Mouse (Mus musculus) liver, postnatal 0 days (tissue): Measurements from ENCODE around the gene Tcl1b3. TPM values are rescaled to one million over a fixed set of nuclear protein-coding genes. Genes with fewer than 3 reads are reported as not detected.
"Not testable (repeated sequence)": the region's sequence is repeated elsewhere in the genome, so short reads cannot be mapped to it uniquely, and the experiment has no call there.

Source experiments
- ATAC-seq: fragments of 200-750 bp; cut with Nextera tagmentation; 2 replicates; pipeline ENCODE4 v1.8.0; 2017; ENCODE audit warnings: mild to moderate bottlenecking, moderate library complexity
- DNase-seq: peaks from one replicate; pipeline ENCODE4 v3.0.0-alpha.2; 2016
- H3K27ac ChIP-seq: fragments of 300-500 bp; sonication (generic); 2 replicates; pipeline ENCODE4 v1.5.1; 2014; ENCODE audit warnings: antibody characterized with exemption, moderate library complexity, mild to moderate bottlenecking, low read depth
- H3K27me3 ChIP-seq: fragments of 300-500 bp; sonication (generic); 2 replicates; pipeline ENCODE4 v1.6.1; 2014; ENCODE audit warnings: low read length, control low read depth, mixed read lengths; ENCODE audit not compliant: insufficient read depth
- H3K36me3 ChIP-seq: fragments of 300-500 bp; sonication (generic); replicated peaks from 2 replicates; pipeline ENCODE4 v1.6.1; 2014; ENCODE audit warnings: mild to moderate bottlenecking, control low read depth, low read length, moderate library complexity, mixed read lengths; ENCODE audit not compliant: insufficient read depth
- H3K4me1 ChIP-seq: fragments of 300-500 bp; sonication (generic); 2 replicates; pipeline ENCODE4 v1.6.1; 2014; ENCODE audit warnings: antibody characterized with exemption, mild to moderate bottlenecking, control low read depth; ENCODE audit not compliant: insufficient read depth
- H3K4me2 ChIP-seq: fragments of 300-500 bp; sonication (generic); 2 replicates; pipeline ENCODE4 v1.6.1; 2014; ENCODE audit warnings: low read depth, mild to moderate bottlenecking, low read length, moderate library complexity, mixed read lengths
- H3K4me3 ChIP-seq: fragments of 300-500 bp; sonication (generic); 2 replicates; pipeline ENCODE4 v1.5.1; 2014; ENCODE audit warnings: low read depth, low read length
- H3K9ac ChIP-seq: fragments of 300-500 bp; sonication (generic); replicated peaks from 2 replicates; pipeline ENCODE4 v1.6.1; 2014; ENCODE audit warnings: mild to moderate bottlenecking, moderate library complexity
- H3K9me3 ChIP-seq: fragments of 300-500 bp; sonication (generic); 2 replicates; pipeline ENCODE4 v1.6.1; 2016; ENCODE audit warnings: mild to moderate bottlenecking, control low read depth, low read length, mixed read lengths
- CTCF ChIP-seq: sonication (generic); IDR thresholded peaks from 2 replicates; pipeline ENCODE4 v1.5.1; 2016; ENCODE audit warnings: antibody characterized with exemption, low read depth
- EP300 ChIP-seq: IDR thresholded peaks from 2 replicates; pipeline ENCODE4 v1.6.1; 2016; ENCODE audit warnings: antibody characterized with exemption, low read depth, mild to moderate bottlenecking
- WGBS: fragments of 180-500 bp; shearing (Covaris S2); extraction: QIAGEN DNeasy Blood & Tissue Kit; methylation state at CpG from one replicate; pipeline ENCODE4 v1.1.7; 2014; ENCODE audit not compliant: insufficient replicate concordance; 5-methylcytosine and 5-hydroxymethylcytosine counted together
- polyA plus RNA-seq: library from polyadenylated mRNA; unstranded; fragments of >200 nt; fragmentation: Nextera tagmentation; extraction: Ambion mirVana; gene quantifications from 2 replicates; pipeline ENCODE4 v1.2.1, GENCODE M21; 2015

Gene Tcl1b3
- polyA plus RNA-seq: not detected in 2 replicates

- not testable (repeated sequence) for ATAC-seq, H3K36me3 ChIP-seq, H3K9me3 ChIP-seq, H3K4me3 ChIP-seq, H3K27me3 ChIP-seq, H3K27ac ChIP-seq, H3K9ac ChIP-seq, H3K4me2 ChIP-seq, H3K4me1 ChIP-seq, DNase-seq
- 83% methylated on average over 6 of the region's 6 CpGs for WGBS
These were observed at the start of gene Tcl1b3 for GRCm38 (mm10) chr12:105190743-105191142. Gene Tcl1b3, plus strand, starts transcription at chr12:105191043.

GRCm38 (mm10) chr12:105143096-105143495, 47.7 kb upstream of the Tcl1b3 start:
- H3K4me1 ChIP-seq: no peaks in the 10 kb centered on the region
- H3K27me3 ChIP-seq: no peaks in the 10 kb centered on the region
- no peak for DNase-seq
- H3K4me3 ChIP-seq: no peak overlapping the region
- H3K9me3 ChIP-seq: no peaks in the 10 kb centered on the region
- ATAC-seq: no peak
- no peak for TF ChIP-seq EP300
- TF ChIP-seq CTCF: no peak
- 83% methylated on average over 3 of the region's 3 CpGs for WGBS
- no peak overlapping the region for H3K4me2 ChIP-seq
- H3K27ac ChIP-seq: no peak overlapping the region
- H3K36me3 ChIP-seq: no peaks in the 10 kb centered on the region
- no peak overlapping the region for H3K9ac ChIP-seq

GRCm38 (mm10) chr12:105144928-105145327, 45.9 kb upstream of the Tcl1b3 start:
- H3K27me3 ChIP-seq, H3K27ac ChIP-seq, H3K9me3 ChIP-seq, H3K4me3 ChIP-seq, ATAC-seq, H3K9ac ChIP-seq, DNase-seq, H3K4me2 ChIP-seq, H3K4me1 ChIP-seq, H3K36me3 ChIP-seq: not testable (repeated sequence)
- WGBS: 0% methylated on average over 1 of the region's 1 CpGs
- 0 out of 2 replicates have a peak, but pooled peaks have one; percentile 4 for TF ChIP-seq CTCF

GRCm38 (mm10) chr12:105145714-105146113, 45.1 kb upstream of the Tcl1b3 start, which contains the start of gene Tcl1b2:
Gene Tcl1b2, plus strand, starts transcription at chr12:105146014.
- H3K4me1 ChIP-seq: no peaks in the 10 kb centered on the region
- H3K27ac ChIP-seq: no peak within 1 kb of the TSS
- no peaks in the 10 kb centered on the region for H3K36me3 ChIP-seq
- ATAC-seq: no peak
- H3K4me3 ChIP-seq: no peak within 1 kb of the TSS
- no peak within 1 kb of the TSS for H3K4me2 ChIP-seq
- TF ChIP-seq EP300 (no peak), CTCF (no peak)
- DNase-seq: no peak
- WGBS: 43% methylated on average over 3 of the region's 3 CpGs
- H3K27me3 ChIP-seq: no peaks in the 10 kb centered on the region
- H3K9me3 ChIP-seq: no peaks in the 10 kb centered on the region
- H3K9ac ChIP-seq: no peak within 1 kb of the TSS

GRCm38 (mm10) chr12:105155286-105155685, 35.6 kb upstream of the Tcl1b3 start:
- WGBS: 65% methylated on average over 4 of the region's 4 CpGs
- not testable (repeated sequence) for H3K9me3 ChIP-seq, H3K36me3 ChIP-seq

GRCm38 (mm10) chr12:105158842-105159241, 32.0 kb upstream of the Tcl1b3 start:
- no peaks in the 10 kb centered on the region for H3K9me3 ChIP-seq
- no peaks in the 10 kb centered on the region for H3K36me3 ChIP-seq
- no peaks in the 10 kb centered on the region for H3K27me3 ChIP-seq
- ATAC-seq: no peak
- WGBS: 38% methylated on average over 6 of the region's 6 CpGs
- no peak overlapping the region for H3K9ac ChIP-seq
- H3K4me2 ChIP-seq: no peak overlapping the region
- H3K4me3 ChIP-seq: no peak overlapping the region
- no peak for TF ChIP-seq EP300
- no peak for TF ChIP-seq CTCF
- no peaks in the 10 kb centered on the region for H3K4me1 ChIP-seq
- DNase-seq: no peak
- no peak overlapping the region for H3K27ac ChIP-seq

More at GRCm38 (mm10) chr12:105155286-105155685, 35.6 kb upstream of the Tcl1b3 start:
- not testable (repeated sequence) for ATAC-seq, H3K27me3 ChIP-seq, H3K4me3 ChIP-seq, H3K9ac ChIP-seq, H3K27ac ChIP-seq, H3K4me2 ChIP-seq, H3K4me1 ChIP-seq, DNase-seq

GRCm38 (mm10) chr12:105159390-105159789, 31.5 kb upstream of the Tcl1b3 start, which contains the start of gene Tcl1b1:
Gene Tcl1b1, plus strand, starts transcription at chr12:105159690.
- H3K27me3 ChIP-seq: no peaks in the 10 kb centered on the region
- H3K4me2 ChIP-seq: no peak within 1 kb of the TSS
- H3K9me3 ChIP-seq: no peaks in the 10 kb centered on the region
- no peak within 1 kb of the TSS for H3K27ac ChIP-seq
- DNase-seq (no peak), ATAC-seq (no peak)
- H3K4me1 ChIP-seq: no peaks in the 10 kb centered on the region
- H3K36me3 ChIP-seq: no peaks in the 10 kb centered on the region
- TF ChIP-seq EP300: no peak
- no peak within 1 kb of the TSS for H3K9ac ChIP-seq
- H3K4me3 ChIP-seq: no peak within 1 kb of the TSS
- 64% methylated on average over 4 of the region's 4 CpGs for WGBS
